Mouse (Mus musculus) liver, postnatal 0 days (tissue): Measurements from ENCODE around the gene Chrna7. TPM values are rescaled to one million over a fixed set of nuclear protein-coding genes. Genes with fewer than 3 reads are reported as not detected.

Experiments used
- ATAC-seq: fragments of 200-750 bp; cut with Nextera tagmentation; 2 replicates; pipeline ENCODE4 v1.8.0; 2017; ENCODE audit warnings: mild to moderate bottlenecking, moderate library complexity
- DNase-seq: peaks from one replicate; pipeline ENCODE4 v3.0.0-alpha.2; 2016
- H3K27ac ChIP-seq: fragments of 300-500 bp; sonication (generic); 2 replicates; pipeline ENCODE4 v1.5.1; 2014; ENCODE audit warnings: antibody characterized with exemption, moderate library complexity, mild to moderate bottlenecking, low read depth
- H3K27me3 ChIP-seq: fragments of 300-500 bp; sonication (generic); 2 replicates; pipeline ENCODE4 v1.6.1; 2014; ENCODE audit warnings: low read length, control low read depth, mixed read lengths; ENCODE audit not compliant: insufficient read depth
- H3K36me3 ChIP-seq: fragments of 300-500 bp; sonication (generic); replicated peaks from 2 replicates; pipeline ENCODE4 v1.6.1; 2014; ENCODE audit warnings: mild to moderate bottlenecking, control low read depth, low read length, moderate library complexity, mixed read lengths; ENCODE audit not compliant: insufficient read depth
- H3K4me1 ChIP-seq: fragments of 300-500 bp; sonication (generic); 2 replicates; pipeline ENCODE4 v1.6.1; 2014; ENCODE audit warnings: antibody characterized with exemption, mild to moderate bottlenecking, control low read depth; ENCODE audit not compliant: insufficient read depth
- H3K4me2 ChIP-seq: fragments of 300-500 bp; sonication (generic); 2 replicates; pipeline ENCODE4 v1.6.1; 2014; ENCODE audit warnings: low read depth, mild to moderate bottlenecking, low read length, moderate library complexity, mixed read lengths
- H3K4me3 ChIP-seq: fragments of 300-500 bp; sonication (generic); 2 replicates; pipeline ENCODE4 v1.5.1; 2014; ENCODE audit warnings: low read depth, low read length
- H3K9ac ChIP-seq: fragments of 300-500 bp; sonication (generic); replicated peaks from 2 replicates; pipeline ENCODE4 v1.6.1; 2014; ENCODE audit warnings: mild to moderate bottlenecking, moderate library complexity
- H3K9me3 ChIP-seq: fragments of 300-500 bp; sonication (generic); 2 replicates; pipeline ENCODE4 v1.6.1; 2016; ENCODE audit warnings: mild to moderate bottlenecking, control low read depth, low read length, mixed read lengths
- CTCF ChIP-seq: sonication (generic); IDR thresholded peaks from 2 replicates; pipeline ENCODE4 v1.5.1; 2016; ENCODE audit warnings: antibody characterized with exemption, low read depth
- EP300 ChIP-seq: IDR thresholded peaks from 2 replicates; pipeline ENCODE4 v1.6.1; 2016; ENCODE audit warnings: antibody characterized with exemption, low read depth, mild to moderate bottlenecking
- WGBS: fragments of 180-500 bp; shearing (Covaris S2); extraction: QIAGEN DNeasy Blood & Tissue Kit; methylation state at CpG from one replicate; pipeline ENCODE4 v1.1.7; 2014; ENCODE audit not compliant: insufficient replicate concordance; 5-methylcytosine and 5-hydroxymethylcytosine counted together
- polyA plus RNA-seq: library from polyadenylated mRNA; unstranded; fragments of >200 nt; fragmentation: Nextera tagmentation; extraction: Ambion mirVana; gene quantifications from 2 replicates; pipeline ENCODE4 v1.2.1, GENCODE M21; 2015

Gene Chrna7
- polyA plus RNA-seq, 1 experiment from 2014 or later, result not detected

DNA sequence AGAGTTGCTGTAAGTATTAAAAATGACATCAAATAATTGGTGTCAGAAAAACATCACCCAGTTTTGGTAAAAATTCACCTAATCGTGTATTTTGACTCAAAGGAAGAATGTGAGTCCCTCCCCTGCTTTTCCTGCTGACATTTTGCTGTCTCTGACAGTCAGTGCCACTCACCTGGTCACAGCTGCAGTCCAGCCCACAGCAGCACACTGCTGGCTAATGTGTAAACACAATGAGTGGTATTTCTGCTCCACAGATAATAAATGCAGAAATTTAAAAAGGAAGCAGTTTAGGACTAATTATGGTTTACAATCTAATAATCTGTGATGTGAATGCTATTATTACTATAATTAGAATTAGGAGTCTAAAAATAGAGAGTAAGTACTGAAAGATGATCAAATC is 59.1 kb downstream of the Chrna7 start:
- H3K4me1 ChIP-seq, result no peaks in the 10 kb centered on the region
- no peaks in the 10 kb centered on the region for H3K9me3 ChIP-seq
- WGBS, result 62% methylated on average over 1 of the region's 1 CpGs
- H3K27me3 ChIP-seq, result no peaks in the 10 kb centered on the region
- no peak overlapping the region for H3K27ac ChIP-seq
- no peak overlapping the region for H3K4me3 ChIP-seq
- no peak overlapping the region for H3K9ac ChIP-seq
- no peaks in the 10 kb centered on the region for H3K36me3 ChIP-seq
- DNase-seq, result no peak
- ATAC-seq, result no peak
- H3K4me2 ChIP-seq, result no peak overlapping the region
- TF ChIP-seq EP300 (no peak), CTCF (no peak)

DNA sequence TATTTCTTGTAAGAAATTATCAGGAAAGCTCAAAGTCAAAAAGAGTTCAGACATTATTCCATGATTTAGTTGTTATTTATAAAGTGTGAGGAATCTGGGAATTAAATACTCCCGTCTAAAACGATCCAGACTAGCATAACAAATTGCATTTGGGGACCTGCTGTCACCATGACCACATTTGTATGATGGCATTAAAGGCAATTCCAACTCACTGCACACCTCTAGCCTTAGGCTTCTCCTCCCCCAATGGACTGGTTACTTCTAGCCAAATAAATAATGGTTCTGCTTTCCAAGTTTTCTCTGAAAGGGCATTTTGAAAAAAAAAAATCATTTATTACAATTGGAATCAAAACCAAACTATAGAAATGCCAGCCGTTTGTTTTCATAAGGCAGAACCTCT is 63.6 kb downstream of the Chrna7 start:
- Histone ChIP-seq H3K36me3 (no peaks in the 10 kb centered on the region), H3K9me3 (no peaks in the 10 kb centered on the region), H3K4me1 (no peaks in the 10 kb centered on the region), H3K4me2 (no peak overlapping the region), H3K4me3 (no peak overlapping the region), H3K27ac (no peak overlapping the region), H3K9ac (no peak overlapping the region), H3K27me3 (no peaks in the 10 kb centered on the region)
- TF ChIP-seq EP300 (no peak), CTCF (no peak)
- DNase-seq (no peak), ATAC-seq (no peak)
- WGBS, result 50% methylated on average over 3 of the region's 3 CpGs

GRCm38 (mm10) chr7:63148321-63148720 is 64.0 kb downstream of the Chrna7 start:
- H3K27ac ChIP-seq, result no peak overlapping the region
- WGBS, result 79% methylated on average over 5 of the region's 5 CpGs
- H3K27me3 ChIP-seq, result no peaks in the 10 kb centered on the region
- TF ChIP-seq EP300 (no peak), CTCF (no peak)
- H3K36me3 ChIP-seq, result no peaks in the 10 kb centered on the region
- no peaks in the 10 kb centered on the region for H3K4me1 ChIP-seq
- H3K4me3 ChIP-seq, result no peak overlapping the region
- no peaks in the 10 kb centered on the region for H3K9me3 ChIP-seq
- ATAC-seq (no peak), DNase-seq (no peak)
- no peak overlapping the region for H3K4me2 ChIP-seq
- H3K9ac ChIP-seq, result no peak overlapping the region

- no peaks in the 10 kb centered on the region for H3K4me1 ChIP-seq
- H3K27me3 ChIP-seq, result no peaks in the 10 kb centered on the region
- TF ChIP-seq EP300, result no peak
- no peaks in the 10 kb centered on the region for H3K36me3 ChIP-seq
- no peak overlapping the region for H3K4me3 ChIP-seq
- H3K9ac ChIP-seq, result no peak overlapping the region
- H3K4me2 ChIP-seq, result no peak overlapping the region
- no peaks in the 10 kb centered on the region for H3K9me3 ChIP-seq
- 62% methylated on average over 2 of the region's 2 CpGs for WGBS
- DNase-seq, result no peak
- ATAC-seq, result no peak
- no peak overlapping the region for H3K27ac ChIP-seq
Observed at GRCm38 (mm10) chr7:63122547-63122946, 89.8 kb downstream of the Chrna7 start.

DNA sequence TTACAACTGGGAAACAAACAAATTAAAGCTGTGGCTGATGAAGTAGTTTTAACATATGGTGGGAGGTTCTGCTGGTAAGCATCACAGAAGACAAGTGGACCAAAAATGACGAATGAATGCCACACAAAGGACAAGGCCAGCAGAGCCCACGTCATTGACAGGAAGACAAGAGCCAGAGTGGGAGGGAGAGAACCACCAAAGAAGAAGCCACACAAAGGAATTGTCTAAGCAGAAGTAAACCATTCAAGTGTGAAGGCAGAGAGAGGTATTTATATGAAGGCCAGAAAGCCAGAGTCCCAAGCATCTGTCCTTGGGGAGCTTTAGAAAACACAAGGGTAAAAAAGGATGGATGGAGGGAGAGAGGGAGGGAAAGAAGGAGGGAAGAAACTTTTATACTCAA is 98.7 kb downstream of the Chrna7 start:
- H3K36me3 ChIP-seq, result no peaks in the 10 kb centered on the region
- WGBS, result 32% methylated on average over 2 of the region's 2 CpGs
- no peak overlapping the region for H3K27ac ChIP-seq
- H3K27me3 ChIP-seq, result no peaks in the 10 kb centered on the region
- no peaks in the 10 kb centered on the region for H3K9me3 ChIP-seq
- TF ChIP-seq EP300 (no peak), CTCF (no peak)
- ATAC-seq (no peak), DNase-seq (no peak)
- no peaks in the 10 kb centered on the region for H3K4me1 ChIP-seq
- no peak overlapping the region for H3K4me2 ChIP-seq
- no peak overlapping the region for H3K9ac ChIP-seq
- no peak overlapping the region for H3K4me3 ChIP-seq

DNA sequence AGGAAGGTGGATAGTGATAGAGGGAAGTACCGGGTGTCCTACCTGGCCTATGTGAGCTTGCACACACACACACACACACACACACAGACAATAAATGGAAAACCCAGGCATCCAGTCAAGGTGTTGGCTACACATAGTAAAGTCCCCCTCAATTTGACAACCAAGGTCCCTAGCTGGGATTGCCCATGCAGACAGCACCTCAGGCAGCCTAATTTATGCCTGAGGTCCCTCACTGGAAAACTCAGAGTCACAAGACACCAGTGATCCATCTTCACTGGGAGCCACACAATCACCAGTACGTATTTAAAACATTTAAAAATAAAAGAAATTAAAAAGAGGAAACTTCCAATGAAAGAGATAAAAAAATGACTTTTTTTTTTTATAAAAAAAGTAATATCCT is 99.1 kb downstream of the Chrna7 start:
- Histone ChIP-seq H3K9ac (no peak overlapping the region), H3K4me3 (no peak overlapping the region), H3K9me3 (no peaks in the 10 kb centered on the region), H3K4me1 (no peaks in the 10 kb centered on the region), H3K27ac (no peak overlapping the region), H3K27me3 (no peaks in the 10 kb centered on the region), H3K36me3 (no peaks in the 10 kb centered on the region), H3K4me2 (no peak overlapping the region)
- DNase-seq, result no peak
- WGBS, result 71% methylated on average over 2 of the region's 2 CpGs
- no peak for TF ChIP-seq CTCF
- TF ChIP-seq EP300, result no peak
- no peak for ATAC-seq

GRCm38 (mm10) chr7:63109348-63109747 is 103.0 kb downstream of the Chrna7 start:
- Histone ChIP-seq H3K9ac (no peak overlapping the region), H3K27ac (no peak overlapping the region), H3K27me3 (no peaks in the 10 kb centered on the region), H3K36me3 (no peaks in the 10 kb centered on the region), H3K9me3 (no peaks in the 10 kb centered on the region), H3K4me3 (no peak overlapping the region), H3K4me1 (no peaks in the 10 kb centered on the region), H3K4me2 (no peak overlapping the region)
- 45% methylated on average over 4 of the region's 4 CpGs for WGBS
- no peak for TF ChIP-seq EP300
- TF ChIP-seq CTCF, result no peak
- DNase-seq, result no peak
- ATAC-seq, result no peak
